Mouse (Mus musculus) G1E (cell line): ENCODE data around the gene Abhd14b. TPM values are rescaled to one million over a fixed set of nuclear protein-coding genes. Genes with fewer than 3 reads are reported as not detected.

Experiments used
- ATAC-seq: 2 replicates; pipeline ENCODE4 v1.8.0; 2016; ENCODE audit warnings: mild to moderate bottlenecking; ENCODE audit not compliant: insufficient number of reproducible peaks, poor library complexity, low FRiP score, severe bottlenecking; ENCODE audit errors: extremely low read depth
- DNase-seq: peaks from one replicate; pipeline ENCODE4 v3.0.0; 2012; ENCODE audit warnings: low spot score
- H3K27me3 ChIP-seq: 2 replicates; pipeline ENCODE4 v1.6.1; 2012; ENCODE audit warnings: mild to moderate bottlenecking, low read length, inconsistent platforms; ENCODE audit not compliant: insufficient read depth
- H3K36me3 ChIP-seq: replicated peaks from 2 replicates; pipeline ENCODE3; 2012; ENCODE audit warnings: mild to moderate bottlenecking, inconsistent platforms
- H3K4me1 ChIP-seq: 2 replicates; pipeline ENCODE4 v1.6.1; 2012; ENCODE audit warnings: low read depth, low read length, inconsistent platforms, mixed read lengths; ENCODE audit not compliant: insufficient read depth
- H3K4me3 ChIP-seq: 2 replicates; pipeline ENCODE4 v1.5.1; 2012; ENCODE audit warnings: low read depth, mild to moderate bottlenecking, inconsistent platforms, low read length, moderate library complexity, mixed read lengths
- H3K9me3 ChIP-seq: replicated peaks from 2 replicates; pipeline ENCODE4 v1.6.1; 2012; ENCODE audit warnings: inconsistent platforms
- CTCF ChIP-seq: IDR thresholded peaks from 2 replicates; pipeline ENCODE4 v1.5.1; 2012; ENCODE audit warnings: low read depth, low read length, inconsistent platforms, mixed read lengths
- GATA1 ChIP-seq: IDR thresholded peaks from 2 replicates; pipeline ENCODE4 v1.6.1; 2012; ENCODE audit warnings: borderline replicate concordance, low read length, inconsistent platforms, mixed read lengths
- GATA2 ChIP-seq: IDR thresholded peaks from 2 replicates; pipeline ENCODE4 v1.6.1; 2012; ENCODE audit warnings: low read depth, low read length, inconsistent platforms, borderline replicate concordance
- POLR2AphosphoS5 ChIP-seq: IDR thresholded peaks from 2 replicates; pipeline ENCODE4 v1.6.1; 2012; ENCODE audit warnings: low read depth, low read length, inconsistent platforms; ENCODE audit not compliant: insufficient replicate concordance
- TAL1 ChIP-seq: conservative IDR thresholded peaks from 2 replicates; pipeline ENCODE4 v1.6.1; 2012; ENCODE audit warnings: low read depth, low read length, inconsistent platforms, mixed read lengths
- polyA plus RNA-seq: library from polyadenylated mRNA; stranded (reverse); fragments of >175 nt; gene quantifications from 2 replicates; pipeline ENCODE4 v1.2.3, GENCODE M21; 2012
- total RNA-seq, 2 experiments: library from RNA; stranded (forward) in 1 of 2; stranded (reverse) in 1 of 2; fragments of 200-1000 nt in 1 of 2; fragments of >200 nt in 1 of 2; fragmentation: Nextera tagmentation in 1 of 2; gene quantifications; 2 replicates each; pipeline ENCODE4 v1.2.3; 2014 to 2017

Abhd14b gene
- total and polyA plus RNA-seq, 3 experiments: 2.3 to 6.9 (median 2.6) TPM

DNA sequence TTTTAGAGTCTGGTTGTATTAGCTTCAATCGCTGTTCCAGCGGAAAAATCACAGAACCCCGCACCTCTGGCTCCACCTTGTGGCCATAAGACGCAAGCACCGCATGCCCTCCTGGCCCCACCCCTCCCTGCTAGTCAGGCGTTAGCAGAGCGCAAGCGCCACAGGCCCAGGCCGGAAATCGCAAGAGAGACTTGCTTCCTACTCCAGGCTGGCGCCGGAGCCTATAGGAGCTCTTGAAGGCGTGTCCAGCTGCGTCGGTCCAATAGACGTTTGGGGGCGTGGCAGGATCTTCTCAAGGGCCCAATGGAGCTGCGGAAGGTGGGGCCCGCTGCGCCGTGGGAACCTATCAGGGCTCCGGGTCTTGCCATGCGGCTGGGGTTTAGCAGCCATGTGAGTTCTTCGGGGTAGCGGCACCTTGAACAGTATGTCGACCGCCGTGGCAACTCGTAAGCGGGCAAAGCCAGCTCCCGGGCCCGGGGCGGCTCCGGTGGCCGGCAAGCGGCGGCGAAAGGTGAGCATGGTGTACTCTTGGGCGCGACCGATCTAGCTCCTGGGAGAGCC, 29.7 kb downstream of the Abhd14b start, which contains the start of gene Parp3:
TSS of gene Parp3 (minus strand) at position 26 of the 561 bp plus-strand sequence.
- TF ChIP-seq GATA2 (no peak), TAL1 (no peak), CTCF (peak; percentile 85)
- peaks cover 66% of the 10 kb centered on the region for H3K4me1 ChIP-seq
- H3K36me3 ChIP-seq: peaks cover 35% of the 10 kb centered on the region
- H3K27me3 ChIP-seq: peaks cover 16% of the 10 kb centered on the region
- H3K4me3 ChIP-seq: peak within 1 kb of the TSS; percentile 82
- ATAC-seq (peak; percentile 97), DNase-seq (peak; percentile 98)
- H3K9me3 ChIP-seq: no peaks in the 10 kb centered on the region

DNA sequence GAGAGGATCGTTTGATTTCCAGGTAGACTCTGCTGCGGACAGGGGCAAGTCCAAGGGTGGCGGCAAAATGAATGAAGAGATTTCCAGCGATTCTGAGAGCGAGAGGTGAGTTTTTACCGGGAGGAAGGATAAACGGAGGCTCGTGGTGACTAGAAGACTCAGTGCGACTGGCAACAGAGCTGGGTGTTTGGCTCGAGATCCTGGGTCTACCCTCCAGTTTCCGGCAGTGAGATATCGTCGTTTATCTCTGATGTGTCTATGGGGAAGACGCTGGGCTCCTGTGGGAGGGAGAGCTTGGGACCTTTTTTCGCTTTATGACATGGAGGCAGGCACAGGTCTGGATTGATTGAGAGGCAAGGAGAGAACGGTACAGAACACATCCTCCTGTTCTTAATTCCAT, 30.4 kb downstream of the Abhd14b start:
- peaks cover 40% of the 10 kb centered on the region for H3K36me3 ChIP-seq
- peak; percentile 33 for DNase-seq
- ATAC-seq: no peak
- H3K27me3 ChIP-seq: peaks cover 13% of the 10 kb centered on the region
- no peaks in the 10 kb centered on the region for H3K9me3 ChIP-seq
- peaks cover 65% of the 10 kb centered on the region for H3K4me1 ChIP-seq
- H3K4me3 ChIP-seq: peak overlapping the region; percentile 82
- no peak for TF ChIP-seq POLR2AphosphoS5
- no peak for TF ChIP-seq TAL1
- no peak for TF ChIP-seq GATA1
- TF ChIP-seq CTCF: no peak
- no peak for TF ChIP-seq GATA2

DNA sequence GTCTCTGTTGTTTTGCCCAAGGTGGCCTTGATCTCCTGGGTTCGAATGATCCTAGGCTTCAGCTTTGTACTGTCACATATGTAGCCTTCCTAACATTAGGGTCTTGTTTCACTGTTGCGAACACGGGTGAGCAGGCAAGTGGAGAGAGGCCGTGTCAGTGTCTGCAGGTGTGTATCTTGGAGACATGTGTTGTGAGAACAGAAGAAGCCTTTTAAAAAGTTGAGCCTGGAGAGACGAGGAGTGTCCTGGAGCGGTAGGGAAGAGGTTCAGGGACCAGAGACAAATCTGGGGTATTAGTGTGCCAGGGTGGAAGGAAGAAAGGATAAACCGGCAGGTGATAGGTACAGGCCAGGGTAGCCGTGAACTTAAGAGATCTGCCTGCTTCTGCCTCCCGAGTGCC, 30.8 kb downstream of the Abhd14b start:
- DNase-seq (no peak), ATAC-seq (no peak)
- H3K4me1 ChIP-seq: peaks cover 67% of the 10 kb centered on the region
- peak overlapping the region; percentile 82 for H3K4me3 ChIP-seq
- H3K36me3 ChIP-seq: peaks cover 44% of the 10 kb centered on the region
- H3K27me3 ChIP-seq: peaks cover 10% of the 10 kb centered on the region
- TF ChIP-seq TAL1 (no peak), GATA1 (no peak), POLR2AphosphoS5 (no peak), GATA2 (no peak), CTCF (no peak)
- H3K9me3 ChIP-seq: no peaks in the 10 kb centered on the region

DNA sequence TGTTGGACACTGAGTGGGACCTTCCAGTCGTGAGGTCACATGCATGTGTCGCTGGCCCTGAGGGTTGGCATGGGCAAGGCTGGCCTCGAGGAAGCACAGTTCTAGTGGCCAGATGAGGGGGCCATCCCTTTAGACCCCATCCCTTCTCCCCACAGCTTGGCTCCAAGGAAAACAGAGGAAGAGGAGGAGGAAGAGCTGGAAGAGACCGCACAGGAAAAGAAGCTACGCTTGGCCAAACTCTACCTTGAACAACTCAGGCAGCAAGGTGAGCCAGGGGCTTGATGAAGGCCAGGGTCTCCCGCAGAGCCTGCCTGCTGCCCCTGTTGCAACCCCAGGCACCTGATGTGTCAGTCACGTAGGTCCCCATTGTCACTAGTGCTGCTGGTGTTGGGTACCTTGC, 33.3 kb downstream of the Abhd14b start:
- no peak for ATAC-seq
- no peak overlapping the region for H3K4me3 ChIP-seq
- no peak for DNase-seq
- TF ChIP-seq CTCF (no peak), POLR2AphosphoS5 (no peak), TAL1 (no peak), GATA2 (no peak), GATA1 (no peak)
- no peaks in the 10 kb centered on the region for H3K9me3 ChIP-seq
- H3K27me3 ChIP-seq: no peaks in the 10 kb centered on the region
- H3K36me3 ChIP-seq: peaks cover 69% of the 10 kb centered on the region
- peaks cover 55% of the 10 kb centered on the region for H3K4me1 ChIP-seq

DNA sequence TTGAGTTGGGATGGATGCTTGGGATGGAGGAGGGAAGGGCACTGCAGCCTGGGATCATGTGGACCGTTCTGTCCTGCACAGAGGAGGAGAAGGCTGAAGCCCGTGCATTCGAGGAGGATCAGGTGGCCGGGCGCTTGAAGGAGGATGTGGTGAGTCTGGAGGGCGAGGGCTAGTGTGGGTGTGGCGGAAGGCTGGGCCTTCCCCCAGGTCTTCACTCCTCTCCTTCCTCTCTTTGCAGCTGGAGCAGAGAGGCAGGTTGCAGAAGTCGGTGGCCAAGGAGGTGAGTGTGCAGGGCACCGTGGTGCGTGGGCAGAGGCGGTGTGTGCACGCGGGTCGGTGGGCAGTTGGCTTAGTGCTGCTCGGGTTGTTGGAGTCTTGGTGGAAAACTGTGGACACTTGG, 33.8 kb downstream of the Abhd14b start:
- no peak for TF ChIP-seq GATA1
- TF ChIP-seq CTCF: no peak
- no peak for TF ChIP-seq TAL1
- TF ChIP-seq POLR2AphosphoS5: no peak
- TF ChIP-seq GATA2: no peak
- Histone ChIP-seq H3K9me3 (no peaks in the 10 kb centered on the region), H3K36me3 (peaks cover 74% of the 10 kb centered on the region), H3K4me3 (no peak overlapping the region), H3K27me3 (no peaks in the 10 kb centered on the region), H3K4me1 (peaks cover 49% of the 10 kb centered on the region)
- ATAC-seq (no peak), DNase-seq (no peak)

DNA sequence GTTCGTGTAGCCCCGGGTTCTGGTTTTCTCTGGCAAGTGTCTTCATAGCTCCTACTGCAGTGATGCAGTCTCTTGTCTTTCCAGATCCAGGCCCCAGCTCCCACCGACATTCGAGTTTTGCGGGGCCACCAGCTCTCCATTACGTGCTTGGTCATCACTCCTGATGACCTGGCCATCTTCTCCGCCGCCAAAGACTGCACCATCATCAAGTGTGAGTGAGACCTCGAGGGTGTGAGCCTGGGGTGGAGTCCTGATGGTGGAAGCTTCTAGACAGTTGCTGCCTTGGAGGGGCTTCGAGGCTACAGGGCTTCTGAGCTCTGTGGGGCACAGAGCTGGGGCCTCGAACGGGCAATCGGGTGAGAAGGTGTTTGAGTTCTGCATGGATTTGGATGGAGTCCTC, 34.4 kb downstream of the Abhd14b start:
- ATAC-seq: no peak
- peaks cover 75% of the 10 kb centered on the region for H3K36me3 ChIP-seq
- H3K4me1 ChIP-seq: peaks cover 43% of the 10 kb centered on the region
- H3K27me3 ChIP-seq: no peaks in the 10 kb centered on the region
- H3K4me3 ChIP-seq: no peak overlapping the region
- no peaks in the 10 kb centered on the region for H3K9me3 ChIP-seq
- no peak for TF ChIP-seq GATA2
- no peak for TF ChIP-seq POLR2AphosphoS5
- TF ChIP-seq TAL1: no peak
- no peak for TF ChIP-seq GATA1
- no peak for TF ChIP-seq CTCF
- DNase-seq: no peak

DNA sequence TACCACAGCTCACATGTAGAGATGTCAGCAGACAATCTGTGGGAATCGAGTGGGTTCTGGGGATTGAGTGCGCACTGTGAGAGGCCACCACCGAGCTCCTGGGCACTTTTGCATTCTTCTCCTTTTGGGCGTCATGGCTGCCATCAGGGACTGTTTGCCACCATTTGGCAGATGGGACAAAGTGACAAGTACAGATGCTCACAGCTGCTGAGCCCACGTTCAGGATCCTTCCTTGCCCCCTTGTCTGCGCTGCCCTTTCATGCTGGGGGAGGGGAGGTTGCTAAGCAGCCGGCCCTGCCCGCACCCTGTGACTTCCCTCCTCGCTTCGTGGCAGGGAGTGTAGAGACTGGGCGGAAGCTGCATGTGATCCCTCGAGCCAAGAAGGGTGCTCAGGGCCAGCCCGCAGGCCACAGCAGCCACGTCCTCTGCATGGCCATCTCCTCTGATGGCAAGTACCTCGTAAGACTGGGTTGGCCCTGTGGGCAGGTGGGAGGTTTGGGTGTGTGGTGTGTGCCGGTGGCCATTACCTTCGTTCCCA, 35.4 kb downstream of the Abhd14b start:
- ATAC-seq (no peak), DNase-seq (no peak)
- H3K4me3 ChIP-seq: no peak overlapping the region
- no peaks in the 10 kb centered on the region for H3K9me3 ChIP-seq
- peaks cover 43% of the 10 kb centered on the region for H3K4me1 ChIP-seq
- TF ChIP-seq GATA2: no peak
- TF ChIP-seq CTCF: no peak
- TF ChIP-seq POLR2AphosphoS5: no peak
- TF ChIP-seq TAL1: no peak
- no peak for TF ChIP-seq GATA1
- no peaks in the 10 kb centered on the region for H3K27me3 ChIP-seq
- peaks cover 75% of the 10 kb centered on the region for H3K36me3 ChIP-seq
